Mouse (Mus musculus) 3134 (cell line): Measurements from ENCODE around the gene Efcab2.

Experiments used
- DNase-seq: peaks from one replicate; pipeline ENCODE4 v3.0.0-alpha.2; 2011; ENCODE audit warnings: low spot score; ENCODE audit not compliant: insufficient read length; ENCODE audit errors: extremely low read depth

The Efcab2 gene

DNA sequence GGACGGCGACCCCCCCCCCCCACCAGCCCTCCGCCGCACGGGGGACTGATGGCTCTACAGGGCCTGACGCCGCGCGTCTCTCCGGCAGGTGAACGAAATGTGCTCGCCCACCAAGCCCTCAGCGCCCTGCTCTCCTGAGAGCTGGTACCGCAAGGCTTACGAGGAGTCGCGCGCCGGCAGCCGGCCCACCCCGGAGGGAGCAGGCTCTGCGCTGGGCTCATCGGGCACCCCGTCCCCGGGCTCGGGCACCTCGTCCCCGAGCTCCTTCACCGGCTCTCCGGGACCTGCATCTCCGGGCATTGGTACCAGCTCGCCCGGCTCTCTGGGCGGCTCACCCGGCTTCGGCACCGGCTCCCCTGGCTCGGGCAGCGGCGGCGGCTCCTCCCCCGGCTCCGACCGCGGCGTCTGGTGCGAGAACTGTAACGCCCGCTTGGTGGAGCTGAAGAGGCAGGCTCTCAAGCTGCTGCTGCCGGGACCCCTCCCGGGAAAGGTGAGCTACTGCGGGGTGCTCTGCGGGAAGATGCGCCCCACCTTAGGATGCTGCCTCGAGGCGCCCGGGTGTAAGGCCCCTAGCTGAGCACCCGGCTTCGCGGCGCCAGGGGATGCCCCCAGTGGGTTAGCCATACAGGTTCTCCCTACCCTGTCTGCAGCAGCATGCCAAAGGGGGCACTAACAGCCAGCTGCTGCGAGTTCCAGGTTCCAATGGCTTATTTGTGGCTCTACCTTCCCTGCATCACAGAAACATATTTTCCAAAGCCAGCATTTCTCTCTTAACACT, 124.6 kb downstream of the Efcab2 start:
- DNase-seq = no peak
